Mouse (Mus musculus) T-helper 2 cell (primary cell): ENCODE results near the gene Prkaca.
"Not testable (repeated sequence)": the region's sequence is repeated elsewhere in the genome, so short reads cannot be mapped to it uniquely, and the experiment has no call there.

ENCODE experiments used
- in situ Hi-C: fragments of 300-600 bp; cut with MboI, MseI; formaldehyde crosslinking; loops from one replicate; pipeline ENCODE4 v1.15.1; 2025; ENCODE audit warnings: high pct_unique_total_duplicates

The Prkaca gene

GRCm38 (mm10) chr8:83974521-83974920 is 1.7 kb downstream of the Prkaca start:
- in situ Hi-C loops, result no loop called here

GRCm38 (mm10) chr8:83976101-83976630 is 3.4 kb downstream of the Prkaca start:
- in situ Hi-C loops, result no loop called here

GRCm38 (mm10) chr8:83976779-83977350 is 4.1 kb downstream of the Prkaca start:
- in situ Hi-C loops, result no loop called here

GRCm38 (mm10) chr8:83977646-83978045 is 4.9 kb downstream of the Prkaca start:
- in situ Hi-C loops, result no loop called here

GRCm38 (mm10) chr8:83978200-83978599 is 5.4 kb downstream of the Prkaca start:
- in situ Hi-C loops, result no loop called here

GRCm38 (mm10) chr8:83980250-83980649 is 7.5 kb downstream of the Prkaca start:
- in situ Hi-C loops, result no loop called here

GRCm38 (mm10) chr8:83980845-83981244 is 8.1 kb downstream of the Prkaca start:
- in situ Hi-C loops, result no loop called here

GRCm38 (mm10) chr8:83981533-83981932 is 8.7 kb downstream of the Prkaca start:
- in situ Hi-C loops, result no loop called here

GRCm38 (mm10) chr8:83982449-83982848 is 9.7 kb downstream of the Prkaca start:
- in situ Hi-C loops, result no loop called here

- in situ Hi-C loops, result not testable (repeated sequence)
These were observed 10.4 kb downstream of the Prkaca start for GRCm38 (mm10) chr8:83983222-83983621.

GRCm38 (mm10) chr8:83989243-83989642 is 16.4 kb downstream of the Prkaca start:
- in situ Hi-C loops, result no loop called here

GRCm38 (mm10) chr8:83990170-83990569 is 17.4 kb downstream of the Prkaca start:
- in situ Hi-C loops, result no loop called here

GRCm38 (mm10) chr8:83992488-83992887 is 19.7 kb downstream of the Prkaca start:
- in situ Hi-C loops, result no loop called here

GRCm38 (mm10) chr8:83994030-83994429 is 21.2 kb downstream of the Prkaca start:
- in situ Hi-C loops, result no loop called here

GRCm38 (mm10) chr8:83995973-83996372 is 23.2 kb downstream of the Prkaca start:
- in situ Hi-C loops, result no loop called here

GRCm38 (mm10) chr8:83996567-83997505 is 24.0 kb downstream of the Prkaca start:
- in situ Hi-C loops, result no loop called here

- in situ Hi-C loops, result no loop called here
These were observed 24.8 kb downstream of the Prkaca start, which contains the start of gene Samd1 for GRCm38 (mm10) chr8:83997511-83998141. TSS of gene Samd1 (plus strand) at chr8:83997672.

- in situ Hi-C loops, result no loop called here
These were observed 25.7 kb downstream of the Prkaca start for GRCm38 (mm10) chr8:83998231-83999056.

GRCm38 (mm10) chr8:83999057-83999705 is 26.4 kb downstream of the Prkaca start:
- in situ Hi-C loops, result no loop called here

- in situ Hi-C loops, result no loop called here
These were observed 27.0 kb downstream of the Prkaca start for GRCm38 (mm10) chr8:83999825-84000224.
